Mouse (Mus musculus) cortical plate, adult 2 months (tissue): Measurements from ENCODE around the gene Vwa3b. TPM values are rescaled to one million over a fixed set of nuclear protein-coding genes. Genes with fewer than 3 reads are reported as not detected.
A peak's percentile ranks its signal among the peaks of the same experiment; 100 is the strongest.

ENCODE experiments used
- H3K27ac ChIP-seq: fragments of 200-500 bp; 2 replicates; pipeline ENCODE4 v1.5.1; 2012; ENCODE audit warnings: low read length, control low read depth, inconsistent platforms; ENCODE audit not compliant: insufficient read depth
- H3K4me1 ChIP-seq: fragments of 200-500 bp; 2 replicates; pipeline ENCODE4 v1.6.1; 2011; ENCODE audit warnings: low read length; ENCODE audit not compliant: control insufficient read depth, insufficient read depth
- H3K4me3 ChIP-seq: fragments of 200-500 bp; 2 replicates; pipeline ENCODE4 v1.5.1; 2011; ENCODE audit warnings: mild to moderate bottlenecking, low read length, control low read depth; ENCODE audit not compliant: insufficient read depth
- CTCF ChIP-seq: fragments of 200-500 bp; IDR thresholded peaks from 2 replicates; pipeline ENCODE4 v1.5.1; 2011; ENCODE audit warnings: mild to moderate bottlenecking, control low read depth, low read length; ENCODE audit not compliant: insufficient read depth; ENCODE audit errors: extremely low read depth
- POLR2A ChIP-seq: fragments of 200-500 bp; IDR thresholded peaks from 2 replicates; pipeline ENCODE4 v1.6.1; 2011; ENCODE audit warnings: mild to moderate bottlenecking, low read length, control low read depth; ENCODE audit not compliant: insufficient read depth; ENCODE audit errors: extremely low read depth
- polyA plus RNA-seq: library from polyadenylated mRNA; depleted of rRNA; stranded (reverse); fragments of >200 nt; gene quantifications from 2 replicates; pipeline ENCODE4 v1.2.3, GENCODE M21; 2012

The Vwa3b gene
- polyA plus RNA-seq, 1 experiment, result 0.42 TPM

DNA sequence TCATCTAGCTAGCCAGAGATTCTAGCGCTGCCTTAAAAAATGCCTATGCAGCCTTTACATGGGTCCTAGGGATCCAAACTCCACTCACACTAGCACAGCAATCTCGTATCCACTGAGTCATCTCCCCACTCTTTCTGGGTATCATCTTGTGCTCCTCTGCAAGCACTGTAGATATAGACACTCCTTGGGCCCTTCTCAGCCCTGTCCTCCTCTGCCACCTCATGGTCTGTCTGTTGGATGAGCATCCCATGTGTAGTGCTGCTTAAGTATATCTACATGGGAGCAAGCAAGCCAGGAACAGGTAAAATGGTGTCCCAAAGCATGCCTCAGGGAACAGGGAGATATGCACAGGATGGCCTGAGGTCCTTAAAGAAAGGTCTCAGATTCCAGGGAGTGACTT lies 151.5 kb downstream of the Vwa3b start:
- peak; percentile 46 for TF ChIP-seq CTCF
- no peak for TF ChIP-seq POLR2A
- Histone ChIP-seq H3K27ac (no peak overlapping the region), H3K4me1 (no peaks in the 10 kb centered on the region), H3K4me3 (no peak overlapping the region)

DNA sequence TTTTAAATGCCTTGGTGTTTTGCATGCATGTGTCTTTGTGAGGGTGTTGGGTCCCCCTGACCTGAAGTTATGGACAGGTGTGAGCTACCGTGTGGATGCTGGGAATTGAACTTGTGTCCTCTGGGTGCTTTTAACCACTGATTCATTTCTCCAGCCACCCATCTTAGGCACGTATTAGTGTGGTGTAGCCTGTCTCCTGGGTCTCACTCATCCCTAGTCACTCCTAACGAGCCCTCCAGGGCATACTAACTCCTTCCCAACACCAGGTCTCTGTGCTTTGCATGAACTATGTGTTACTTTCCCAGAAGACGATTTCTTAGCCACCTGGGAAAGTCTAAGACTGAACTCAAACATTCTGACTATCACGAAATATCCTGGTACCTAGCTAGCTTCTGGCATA lies 153.5 kb downstream of the Vwa3b start:
- Histone ChIP-seq H3K27ac (no peak overlapping the region), H3K4me1 (no peaks in the 10 kb centered on the region), H3K4me3 (no peak overlapping the region)
- TF ChIP-seq CTCF, result no peak
- no peak for TF ChIP-seq POLR2A

DNA sequence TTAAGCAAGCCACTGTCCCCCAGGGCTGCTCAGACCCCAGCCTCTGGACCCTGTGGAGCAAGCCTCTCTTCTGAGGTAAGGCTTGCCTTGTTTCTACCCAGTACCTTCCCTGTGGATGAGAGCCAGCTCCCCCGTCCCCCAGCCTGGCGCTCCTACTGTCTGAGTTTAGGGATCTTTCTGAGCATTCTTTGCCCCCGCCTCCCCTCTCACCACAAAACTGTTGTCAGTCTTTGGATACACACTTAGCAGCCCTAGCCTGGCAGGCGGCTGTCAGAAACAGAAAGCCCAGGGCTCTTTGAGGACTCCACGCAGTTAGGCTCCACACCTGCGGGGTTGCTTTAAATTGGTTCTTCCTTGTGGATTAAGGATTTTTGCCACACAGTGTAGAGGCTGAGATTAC lies 160.7 kb downstream of the Vwa3b start:
- no peak for TF ChIP-seq CTCF
- H3K4me1 ChIP-seq, result no peaks in the 10 kb centered on the region

GRCm38 (mm10) chr1:37194607-37195006 lies 168.2 kb downstream of the Vwa3b start:
- Histone ChIP-seq H3K4me3 (no peak overlapping the region), H3K4me1 (no peaks in the 10 kb centered on the region), H3K27ac (no peak overlapping the region)
- TF ChIP-seq CTCF (peak; percentile 15; the same call in 1 of the 2 replicates), POLR2A (no peak)

More for the DNA sequence above, 160.7 kb downstream of the Vwa3b start:
- no peak overlapping the region for H3K27ac ChIP-seq
- H3K4me3 ChIP-seq, result no peak overlapping the region

DNA sequence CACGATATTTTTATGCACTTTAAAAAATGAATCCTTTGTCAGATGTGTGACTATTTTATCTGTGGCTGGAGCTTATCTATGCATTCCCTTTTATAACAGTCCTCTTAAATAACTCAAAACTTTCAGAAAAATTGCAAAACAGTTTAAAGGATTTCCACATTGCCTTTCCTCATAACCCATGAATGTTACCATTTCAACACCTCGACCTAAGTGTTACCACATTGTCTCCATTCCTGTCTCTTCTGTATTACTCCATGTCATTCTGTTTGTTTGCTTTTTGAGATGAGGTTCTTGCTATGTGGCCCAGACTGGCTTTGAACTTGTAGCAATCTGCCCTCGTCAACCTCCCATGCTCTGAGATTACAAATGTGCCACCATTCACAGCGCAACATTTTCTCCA lies 175.0 kb downstream of the Vwa3b start:
- TF ChIP-seq POLR2A (no peak), CTCF (no peak)
- no peak overlapping the region for H3K4me3 ChIP-seq
- no peaks in the 10 kb centered on the region for H3K4me1 ChIP-seq
- H3K27ac ChIP-seq, result no peak overlapping the region

GRCm38 (mm10) chr1:37207743-37208142 lies 181.3 kb downstream of the Vwa3b start:
- H3K4me1 ChIP-seq, result no peaks in the 10 kb centered on the region
- TF ChIP-seq POLR2A (no peak), CTCF (no peak)
- no peak overlapping the region for H3K27ac ChIP-seq
- no peak overlapping the region for H3K4me3 ChIP-seq

DNA sequence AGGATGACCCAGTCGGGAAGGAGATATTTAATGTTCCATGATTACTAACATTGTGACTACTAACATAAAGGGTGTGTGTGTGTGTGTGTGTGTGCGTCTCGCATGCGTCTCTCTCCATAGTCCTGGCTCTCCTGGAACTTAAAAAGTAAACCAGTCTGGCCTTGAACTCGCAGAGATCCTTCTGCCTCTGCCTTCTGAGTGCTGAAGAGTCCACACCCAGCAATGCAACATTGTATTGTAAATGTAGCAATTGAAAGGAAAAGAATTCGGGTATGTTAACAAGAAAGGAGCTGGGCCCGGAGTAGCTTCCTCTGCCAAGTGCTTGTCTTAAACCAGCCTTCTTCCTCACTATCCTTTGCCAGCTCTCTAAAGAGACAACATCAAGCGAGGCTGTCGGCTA lies 186.0 kb downstream of the Vwa3b start:
- TF ChIP-seq CTCF (no peak), POLR2A (no peak)
- Histone ChIP-seq H3K27ac (no peak overlapping the region), H3K4me3 (no peak overlapping the region), H3K4me1 (no peaks in the 10 kb centered on the region)

DNA sequence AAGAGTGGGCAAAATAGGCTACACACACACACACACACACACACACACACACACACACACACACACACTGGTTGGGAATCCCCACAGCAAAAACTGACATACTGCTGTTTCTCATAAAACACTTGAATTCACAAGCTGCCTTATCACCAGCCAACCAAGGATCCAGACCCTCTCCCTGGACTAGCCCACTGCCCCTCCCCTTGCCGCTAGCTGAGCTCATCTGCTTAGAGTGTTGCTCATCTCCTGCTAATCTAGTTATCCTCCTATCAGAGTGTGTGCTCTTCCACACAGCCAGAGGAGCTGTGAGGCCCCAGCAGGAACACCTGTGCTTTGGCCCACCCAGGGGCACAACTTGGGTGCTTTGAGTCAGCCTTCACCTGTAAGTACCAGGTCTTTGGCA lies 187.7 kb downstream of the Vwa3b start, which contains the start of gene Cnga3:
TSS of gene Cnga3 (plus strand) at position 291 of the 400 bp plus-strand sequence.
- no peak within 1 kb of the TSS for H3K4me3 ChIP-seq
- no peaks in the 10 kb centered on the region for H3K4me1 ChIP-seq
- no peak within 1 kb of the TSS for H3K27ac ChIP-seq
- no peak for TF ChIP-seq CTCF
- TF ChIP-seq POLR2A, result no peak

DNA sequence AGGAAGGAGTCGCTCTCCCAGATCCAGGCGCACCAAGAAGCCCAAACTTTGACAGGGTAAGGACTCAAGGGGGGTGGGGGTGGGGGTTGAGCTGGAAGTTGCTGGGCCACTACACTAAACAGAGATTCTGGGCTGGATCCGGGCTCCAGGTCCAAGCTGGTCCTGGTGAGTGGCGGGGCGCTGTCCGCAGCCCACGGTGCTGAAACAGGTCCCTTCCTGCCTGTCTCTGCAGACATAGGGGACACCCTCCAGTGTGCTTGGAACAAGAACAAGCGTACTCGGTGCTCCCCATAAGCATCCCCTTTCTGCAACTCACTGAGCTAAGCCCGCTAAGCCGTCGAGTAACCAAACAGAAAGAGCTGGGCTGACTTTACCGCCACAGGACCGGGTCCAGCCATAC lies 192.0 kb downstream of the Vwa3b start:
- TF ChIP-seq POLR2A (no peak), CTCF (no peak)
- Histone ChIP-seq H3K4me1 (no peaks in the 10 kb centered on the region; the same call in none of the 2 replicates), H3K27ac (no peak overlapping the region), H3K4me3 (no peak overlapping the region)

- no peak for TF ChIP-seq POLR2A
- TF ChIP-seq CTCF, result no peak
Measured at GRCm38 (mm10) chr1:37219593-37219992, 193.2 kb downstream of the Vwa3b start.

DNA sequence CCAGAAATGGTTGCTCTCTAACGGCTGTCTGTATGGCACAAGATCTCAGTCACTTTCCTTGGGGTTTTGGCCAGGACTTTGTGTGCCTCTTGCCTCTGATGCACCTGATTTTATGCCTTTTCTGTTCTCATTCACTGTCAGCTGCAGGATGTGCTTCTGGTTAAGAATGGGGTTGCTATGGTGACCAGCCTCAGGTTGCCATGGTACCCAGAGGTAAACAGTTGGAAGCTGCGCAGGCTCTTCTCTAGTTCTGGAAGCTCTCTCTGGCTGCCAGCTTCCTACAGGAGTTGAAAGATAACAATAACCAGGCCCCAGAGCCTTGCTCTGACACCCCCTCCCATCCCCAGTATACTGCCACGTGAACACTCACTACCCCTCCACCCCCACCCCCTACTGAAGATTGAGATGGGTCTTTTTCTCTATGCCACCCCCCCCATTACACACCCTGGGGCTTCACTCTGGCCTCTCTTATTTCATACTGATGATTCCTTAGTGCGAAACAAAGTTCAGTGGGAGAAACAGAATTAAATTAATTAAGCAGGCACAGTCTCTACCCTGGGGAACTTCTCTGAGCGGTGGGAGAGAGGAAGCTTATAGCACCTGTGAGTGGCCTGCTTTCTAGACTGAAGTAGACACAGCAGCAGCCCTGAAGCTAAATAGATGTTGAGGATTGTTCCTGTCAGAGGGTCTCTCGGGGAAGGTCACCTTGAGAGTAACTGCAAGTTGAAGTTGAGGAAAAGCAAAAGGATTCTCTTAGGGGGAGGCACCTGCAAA lies 193.9 kb downstream of the Vwa3b start:
- TF ChIP-seq CTCF (no peak), POLR2A (no peak)

More at GRCm38 (mm10) chr1:37219593-37219992, 193.2 kb downstream of the Vwa3b start:
- Histone ChIP-seq H3K27ac (0 out of 2 replicates have a peak overlapping the region, but pooled peaks have one; percentile 26), H3K4me3 (no peak overlapping the region), H3K4me1 (no peaks in the 10 kb centered on the region; the same call in none of the 2 replicates)

More for the DNA sequence above, 193.9 kb downstream of the Vwa3b start:
- H3K4me1 ChIP-seq, result no peaks in the 10 kb centered on the region; the same call in none of the 2 replicates
- H3K27ac ChIP-seq, result 0 out of 2 replicates have a peak overlapping the region, but pooled peaks have one; percentile 26
- H3K4me3 ChIP-seq, result no peak overlapping the region
